Mouse (Mus musculus) spleen, adult 2 months (tissue): Measurements from ENCODE around the gene Aqp7. TPM values are rescaled to one million over a fixed set of nuclear protein-coding genes. Genes with fewer than 3 reads are reported as not detected.
"Not testable (repeated sequence)": the region's sequence is repeated elsewhere in the genome, so short reads cannot be mapped to it uniquely, and the experiment has no call there.

Source experiments
- DNase-seq, 2 experiments: peaks; one replicate each; pipeline versions ENCODE4 v3.0.0 to v3.0.0-alpha.2; 2012 to 2021; ENCODE audit warnings: low spot score in 2 of 2, low read depth in 1 of 2
- H3K27ac ChIP-seq: fragments of 200-500 bp; 2 replicates; pipeline ENCODE4 v1.5.1; 2012; ENCODE audit warnings: low read length, inconsistent platforms; ENCODE audit not compliant: insufficient read depth
- H3K27me3 ChIP-seq: fragments of 200-500 bp; 2 replicates; pipeline ENCODE4 v1.6.1; 2012; ENCODE audit warnings: mild to moderate bottlenecking, moderate library complexity, low read length, inconsistent platforms; ENCODE audit not compliant: control insufficient read depth, insufficient read depth
- H3K36me3 ChIP-seq: fragments of 200-500 bp; 2 replicates; pipeline ENCODE4 v1.6.1; 2012; ENCODE audit warnings: mild to moderate bottlenecking, low read length, inconsistent platforms; ENCODE audit not compliant: control insufficient read depth, insufficient read depth
- H3K4me1 ChIP-seq: fragments of 200-500 bp; 2 replicates; pipeline ENCODE4 v1.6.1; 2011; ENCODE audit warnings: inconsistent platforms; ENCODE audit not compliant: control insufficient read depth, insufficient read depth, insufficient read length
- H3K4me3 ChIP-seq: fragments of 200-500 bp; 2 replicates; pipeline ENCODE4 v1.5.1; 2011; ENCODE audit warnings: mild to moderate bottlenecking, inconsistent platforms; ENCODE audit not compliant: insufficient read depth, insufficient read length; ENCODE audit errors: extremely low read depth
- CTCF ChIP-seq: fragments of 200-500 bp; IDR thresholded peaks from 2 replicates; pipeline ENCODE4 v1.5.1; 2011; ENCODE audit warnings: mild to moderate bottlenecking, inconsistent platforms; ENCODE audit not compliant: insufficient read depth, insufficient read length, insufficient replicate concordance; ENCODE audit errors: extremely low read depth
- POLR2A ChIP-seq: fragments of 200-500 bp; IDR thresholded peaks from 2 replicates; pipeline ENCODE4 v1.6.1; 2011; ENCODE audit warnings: low read depth, low read length, inconsistent platforms
- WGBS: fragments of 180-500 bp; shearing (Covaris S2); methylation state at CpG from one replicate; pipeline ENCODE4 v1.1.7; 2018; 5-methylcytosine and 5-hydroxymethylcytosine counted together
- polyA plus RNA-seq: library from polyadenylated mRNA; depleted of rRNA; stranded (reverse); fragments of >200 nt; gene quantifications from 2 replicates; pipeline ENCODE4 v1.2.3, GENCODE M21; 2012

Aqp7 gene
- polyA plus RNA-seq, 1 experiment = 0.07 TPM

GRCm38 (mm10) chr4:41089705-41090104 lies 41.8 kb upstream of the Aqp7 start:
- TF ChIP-seq CTCF (no peak), POLR2A (no peak)
- Histone ChIP-seq H3K4me1 (no peaks in the 10 kb centered on the region), H3K27ac (no peak overlapping the region), H3K4me3 (no peak overlapping the region), H3K36me3 (no peaks in the 10 kb centered on the region), H3K27me3 (no peaks in the 10 kb centered on the region)
- WGBS = 77% methylated on average over 2 of the region's 2 CpGs
- DNase-seq = no peak

GRCm38 (mm10) chr4:41089189-41089588 lies 41.2 kb upstream of the Aqp7 start:
- TF ChIP-seq CTCF (no peak), POLR2A (no peak)
- WGBS = 81% methylated on average over 4 of the region's 4 CpGs
- Histone ChIP-seq H3K27me3 (no peaks in the 10 kb centered on the region), H3K27ac (no peak overlapping the region), H3K36me3 (no peaks in the 10 kb centered on the region), H3K4me1 (no peaks in the 10 kb centered on the region), H3K4me3 (no peak overlapping the region)
- no peak for DNase-seq

- no peak for DNase-seq
- no peaks in the 10 kb centered on the region for H3K36me3 ChIP-seq
- no peak for TF ChIP-seq POLR2A
- no peak for TF ChIP-seq CTCF
- no peaks in the 10 kb centered on the region for H3K27me3 ChIP-seq
- H3K4me1 ChIP-seq = no peaks in the 10 kb centered on the region
- no peak overlapping the region; the same call in 1 of the 2 replicates for H3K27ac ChIP-seq
- 75% methylated on average over 16 of the region's 16 CpGs for WGBS
- no peak overlapping the region for H3K4me3 ChIP-seq
These were observed 39.7 kb upstream of the Aqp7 start for GRCm38 (mm10) chr4:41087459-41088298.

- 80% methylated on average over 9 of the region's 9 CpGs for WGBS
- DNase-seq = no peak
- no peaks in the 10 kb centered on the region for H3K27me3 ChIP-seq
- no peaks in the 10 kb centered on the region for H3K36me3 ChIP-seq
- TF ChIP-seq POLR2A (no peak), CTCF (no peak)
- no peak overlapping the region for H3K4me3 ChIP-seq
- H3K4me1 ChIP-seq = no peaks in the 10 kb centered on the region
- H3K27ac ChIP-seq = no peak overlapping the region
These were observed 39.0 kb upstream of the Aqp7 start for GRCm38 (mm10) chr4:41086947-41087346.

GRCm38 (mm10) chr4:41084819-41085218 lies 36.9 kb upstream of the Aqp7 start:
- H3K4me3 ChIP-seq = no peak overlapping the region
- no peak overlapping the region for H3K27ac ChIP-seq
- TF ChIP-seq POLR2A (no peak), CTCF (no peak)
- no peaks in the 10 kb centered on the region for H3K27me3 ChIP-seq
- DNase-seq = no peak
- no peaks in the 10 kb centered on the region for H3K36me3 ChIP-seq
- H3K4me1 ChIP-seq = no peaks in the 10 kb centered on the region
- 89% methylated on average over 4 of the region's 4 CpGs for WGBS

- not testable (repeated sequence) for H3K36me3 ChIP-seq, H3K4me3 ChIP-seq, DNase-seq, H3K27me3 ChIP-seq, H3K27ac ChIP-seq, H3K4me1 ChIP-seq
- WGBS = 70% methylated on average over 4 of the region's 4 CpGs
These were observed 34.9 kb upstream of the Aqp7 start for GRCm38 (mm10) chr4:41082803-41083202.

GRCm38 (mm10) chr4:41081733-41082132 lies 33.8 kb upstream of the Aqp7 start:
- H3K27me3 ChIP-seq = no peaks in the 10 kb centered on the region
- 78% methylated on average over 5 of the region's 5 CpGs for WGBS
- no peaks in the 10 kb centered on the region for H3K36me3 ChIP-seq
- no peak overlapping the region for H3K4me3 ChIP-seq
- TF ChIP-seq CTCF = no peak
- no peak for TF ChIP-seq POLR2A
- DNase-seq = no peak
- H3K4me1 ChIP-seq = no peaks in the 10 kb centered on the region
- H3K27ac ChIP-seq = no peak overlapping the region
